Comparison of ENCODE assay signal across 23 mouse cellular contexts in genomic region chr3:34769818-34770217, GRCm38 (mm10).
DNase-seq lines count a peak whose midpoint lies in the region; TF ChIP-seq lines count a peak whose summit lies in the region.
"Had no signal": no experiment of that assay in that cellular context is flagged by ENCODE, and none has a peak within 500 bp of the region (broad histone marks: within the 10 kb centered on the region; RNA-seq: fewer than 3 reads in every experiment).

No protein-coding gene starts in this region.

- no peak for TF ChIP-seq CTCF in E14TG2a.4 (conservative IDR thresholded peaks at IDR 0.05; ENCODE audit: low read length)

- H3K9me3 ChIP-seq in E14TG2a.4 (ENCODE audit: low read length): no peaks in the 10 kb centered on the region
- H3K9me3 ChIP-seq: embryonic facial prominence, embryonic 13.5 days; embryonic facial prominence, embryonic 15.5 days; forebrain, embryonic 10.5 days; forebrain, embryonic 12.5 days had no signal

- H3K4me1 ChIP-seq in E14TG2a.4 (replicated peaks; ENCODE audit: low read depth, low read length): peaks cover 85% of the 10 kb centered on the region
- H3K4me1 ChIP-seq: forebrain, embryonic 12.5 days had no signal

- DNase-seq in adrenal gland, adult 2 months: peak; percentile 9
- DNase-seq in adrenal gland, postnatal 25 days: no peak
- DNase-seq in ES-CJ7 (ENCODE audit: low read depth, low spot score) (peak; percentile 68), R1 (ENCODE audit: low read depth, low spot score) (peak; percentile 71)
- no peak for DNase-seq in left cerebral cortex, adult 9 months (ENCODE audit: low spot score in 2 of 2)
- no peak for DNase-seq in ovary, postnatal 36 days (ENCODE audit: low spot score)
- DNase-seq in c-Kit-positive CD71-positive TER-119-positive erythroid progenitor cells, embryonic 14.5 days (ENCODE audit: low spot score): no peak
- DNase-seq: adrenal gland, adult 8-10 months; B cell, adult 2 months; cerebellum, adult 11-12 months; cerebellum, adult 2 months; cerebellum, adult 9-10 months; cerebellum, postnatal 10 days; cerebellum, postnatal 25 days had no signal

- peaks cover 62% of the 10 kb centered on the region for H3K36me3 ChIP-seq in E14TG2a.4 (ENCODE audit: insufficient read depth, low read length)
- H3K36me3 ChIP-seq: embryonic facial prominence, embryonic 13.5 days; embryonic facial prominence, embryonic 15.5 days; forebrain, embryonic 10.5 days; forebrain, embryonic 12.5 days; G1E had no signal

- peak overlapping the region; percentile 46 for H3K4me3 ChIP-seq in E14TG2a.4 (replicated peaks; ENCODE audit: low read length)
- H3K4me3 ChIP-seq: embryonic facial prominence, embryonic 13.5 days; embryonic facial prominence, embryonic 15.5 days; erythroblast, embryonic 14.5 days; forebrain, embryonic 10.5 days; forebrain, embryonic 12.5 days had no signal

- no peaks in the 10 kb centered on the region for H3K27me3 ChIP-seq in E14TG2a.4 (ENCODE audit: insufficient read depth, low read length)
- H3K27me3 ChIP-seq: CH12.LX; embryonic facial prominence, embryonic 13.5 days; embryonic facial prominence, embryonic 15.5 days; Patski had no signal

Comparison
In these comparisons a context has a peak if more than half of its experiments do, and no peak if none do; other contexts are left out.
1. DNase-seq: peak in adrenal gland, adult 2 months (single experiment), ES-CJ7 (single experiment) and R1 (single experiment); none in adrenal gland, postnatal 25 days (single experiment), left cerebral cortex, adult 9 months (0 of 2), ovary, postnatal 36 days (single experiment) and c-Kit-positive CD71-positive TER-119-positive erythroid progenitor cells, embryonic 14.5 days (single experiment).